Mouse (Mus musculus) c-Kit-positive CD71-positive TER-119-negative erythroid progenitor cells, embryonic 14.5 days (primary cell): Measurements from ENCODE around the gene Olfr128.
"Not testable (repeated sequence)": the region's sequence is repeated elsewhere in the genome, so short reads cannot be mapped to it uniquely, and the experiment has no call there.

Experiments used
- DNase-seq: peaks from one replicate; pipeline ENCODE4 v3.0.0-alpha.2; 2013; ENCODE audit warnings: low read depth

Gene Olfr128

GRCm38 (mm10) chr17:37920248-37920647 lies at the start of gene Olfr128:
Olfr128 (plus strand) TSS chr17:37920548.
- DNase-seq: no peak

GRCm38 (mm10) chr17:37873830-37874229 lies 46.5 kb upstream of the Olfr128 start:
- no peak for DNase-seq

GRCm38 (mm10) chr17:37900137-37900536 lies 20.2 kb upstream of the Olfr128 start, which contains the start of gene Olfr127:
Olfr127 (plus strand) TSS chr17:37900437.
- no peak for DNase-seq

- not testable (repeated sequence) for DNase-seq
Measured at GRCm38 (mm10) chr17:37906821-37907220, 13.5 kb upstream of the Olfr128 start.

DNA sequence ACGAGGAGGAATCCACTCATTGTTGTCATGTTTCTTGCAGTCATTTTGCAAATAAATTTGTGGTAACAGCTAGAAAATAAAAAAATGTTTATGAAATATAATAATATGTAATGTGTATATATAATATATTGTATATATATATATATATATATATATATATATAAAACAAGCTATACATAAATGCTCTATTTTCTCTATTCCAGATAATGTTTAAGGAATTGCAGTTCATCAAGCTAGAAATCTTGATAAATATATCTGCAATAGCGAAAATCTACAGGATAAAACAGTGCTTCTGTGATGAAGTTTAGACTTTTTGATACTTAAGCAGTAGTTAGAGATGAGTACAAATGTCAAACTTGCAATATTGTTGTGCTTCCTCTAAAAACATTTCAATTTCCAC lies 32.6 kb downstream of the Olfr128 start, which contains the start of gene Olfr761:
Gene Olfr761, minus strand, starts transcription at position 101 of the 400 bp plus-strand sequence.
- DNase-seq: no peak

GRCm38 (mm10) chr17:37973591-37973990 lies 53.2 kb downstream of the Olfr128 start:
- DNase-seq: no peak
